ENCODE assay signal across 8 mouse cellular contexts in the genomic region with DNA sequence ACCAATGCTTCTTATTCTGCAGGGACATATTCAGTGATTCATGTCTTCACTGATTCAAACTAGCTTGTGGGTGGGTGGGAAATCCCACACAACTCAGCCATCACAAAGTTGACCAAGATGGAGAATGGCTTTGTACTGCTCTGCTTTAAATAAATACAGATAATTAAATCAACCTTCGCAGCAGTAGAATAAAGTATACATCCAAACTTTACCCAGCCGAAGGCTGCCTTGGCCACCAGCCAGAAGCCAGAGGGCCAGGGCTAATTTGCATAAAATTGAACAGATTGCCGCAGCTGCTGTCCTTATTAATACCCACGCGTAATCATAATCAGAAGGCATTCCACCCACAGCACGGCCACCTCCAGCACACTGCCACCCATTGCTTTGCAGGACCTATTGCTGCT.
A peak's percentile ranks its signal among the peaks of the same experiment; 100 is the strongest.
DNase-seq lines count a peak whose midpoint lies in the region; ATAC-seq and TF ChIP-seq lines count a peak whose summit lies in the region.

No protein-coding gene starts in this region.

- H3K27me3 ChIP-seq in embryonic facial prominence, embryonic 13.5 days, result peaks cover 22% of the 10 kb centered on the region
- no peaks in the 10 kb centered on the region for H3K27me3 ChIP-seq in hindbrain, embryonic 15.5 days
- H3K27me3 ChIP-seq in stomach, embryonic 16.5 days (ENCODE audit: control insufficient read depth, insufficient read depth, low read length), result no peaks in the 10 kb centered on the region
- H3K27me3 ChIP-seq in thymus, adult 2 months (ENCODE audit: control insufficient read depth, insufficient read depth, low read length), result no peaks in the 10 kb centered on the region

- H3K9ac ChIP-seq in embryonic facial prominence, embryonic 13.5 days, result no peak overlapping the region
- H3K9ac ChIP-seq in hindbrain, embryonic 15.5 days, result no peak overlapping the region
- no peak overlapping the region for H3K9ac ChIP-seq in stomach, embryonic 16.5 days (ENCODE audit: low read length)

- no peak for ATAC-seq in embryonic facial prominence, embryonic 13.5 days (ENCODE audit: insufficient number of reproducible peaks, insufficient read depth, low FRiP score, low TSS enrichment, low read depth)
- peak; percentile 82 for ATAC-seq in hindbrain, embryonic 15.5 days (ENCODE audit: low FRiP score, low read depth)
- 0 out of 2 replicates have a peak, but pooled peaks have one; percentile 39 for ATAC-seq in stomach, embryonic 16.5 days (ENCODE audit: insufficient read depth, low FRiP score)

- DNase-seq in kidney, postnatal 14 days, result peak; percentile 5
- DNase-seq in kidney, adult 9 months, result no peak
- peak; percentile 80 for DNase-seq in left cerebral cortex, postnatal 4 days
- no peak for DNase-seq in adrenal gland, adult 18-20 months (ENCODE audit: low spot score in 2 of 2)
- no peak for DNase-seq in thymus, adult 2 months

- no peak for TF ChIP-seq POLR2A in thymus, adult 2 months (IDR thresholded peaks at IDR 0.05; ENCODE audit: control insufficient read depth, extremely low read depth, insufficient read depth, low read length, poor library complexity)

- intact Hi-C loops in left cerebral cortex, postnatal 4 days (cut with DNase I), result no loop called here

- WGBS in embryonic facial prominence, embryonic 13.5 days, result 27% methylated on average over 6 of the region's 6 CpGs
- WGBS in hindbrain, embryonic 15.5 days, result 17% methylated on average over 6 of the region's 6 CpGs
- 39% methylated on average over 6 of the region's 6 CpGs for WGBS in stomach, embryonic 16.5 days
- 92% methylated on average over 6 of the region's 6 CpGs for WGBS in thymus, adult 2 months

- H3K4me3 ChIP-seq in embryonic facial prominence, embryonic 13.5 days, result no peak overlapping the region
- peak overlapping the region; percentile 18 for H3K4me3 ChIP-seq in hindbrain, embryonic 15.5 days
- peak overlapping the region; percentile 3; the same call in 1 of the 2 replicates for H3K4me3 ChIP-seq in stomach, embryonic 16.5 days (replicated peaks; ENCODE audit: low read length)
- no peak overlapping the region for H3K4me3 ChIP-seq in thymus, adult 2 months (ENCODE audit: control insufficient read depth, insufficient read depth, low read length)

- no peak overlapping the region for H3K27ac ChIP-seq in embryonic facial prominence, embryonic 13.5 days
- peak overlapping the region; percentile 23; the same call in 1 of the 2 replicates for H3K27ac ChIP-seq in hindbrain, embryonic 15.5 days (replicated peaks)
- H3K27ac ChIP-seq in stomach, embryonic 16.5 days (ENCODE audit: low read length), result peak overlapping the region; percentile 43; the same call in 1 of the 2 replicates
- no peak overlapping the region for H3K27ac ChIP-seq in thymus, adult 2 months (ENCODE audit: control insufficient read depth, insufficient read depth, low read length)

- peaks cover 17% of the 10 kb centered on the region for H3K4me1 ChIP-seq in embryonic facial prominence, embryonic 13.5 days
- H3K4me1 ChIP-seq in hindbrain, embryonic 15.5 days (replicated peaks), result peaks cover 17% of the 10 kb centered on the region; the same call in 1 of the 2 replicates
- H3K4me1 ChIP-seq in stomach, embryonic 16.5 days (ENCODE audit: control insufficient read depth, insufficient read depth, low read length), result no peaks in the 10 kb centered on the region
- H3K4me1 ChIP-seq in thymus, adult 2 months (replicated peaks; ENCODE audit: control insufficient read depth, insufficient read depth, low read length), result no peaks in the 10 kb centered on the region

- TF ChIP-seq CTCF in thymus, adult 2 months (IDR thresholded peaks at IDR 0.05; ENCODE audit: borderline replicate concordance, control insufficient read depth, extremely low read depth, insufficient read depth, low read length, poor library complexity), result no peak

- no peaks in the 10 kb centered on the region for H3K9me3 ChIP-seq in embryonic facial prominence, embryonic 13.5 days
- H3K9me3 ChIP-seq in hindbrain, embryonic 15.5 days, result no peaks in the 10 kb centered on the region
- H3K9me3 ChIP-seq in stomach, embryonic 16.5 days (replicated peaks; ENCODE audit: control insufficient read depth, low read length), result no peaks in the 10 kb centered on the region

- no peaks in the 10 kb centered on the region for H3K36me3 ChIP-seq in embryonic facial prominence, embryonic 13.5 days
- no peaks in the 10 kb centered on the region for H3K36me3 ChIP-seq in hindbrain, embryonic 15.5 days
- no peaks in the 10 kb centered on the region for H3K36me3 ChIP-seq in stomach, embryonic 16.5 days (ENCODE audit: control insufficient read depth, insufficient read depth, low read length)
- no peaks in the 10 kb centered on the region for H3K36me3 ChIP-seq in thymus, adult 2 months (ENCODE audit: control insufficient read depth, insufficient read depth, low read length)

- H3K4me2 ChIP-seq in embryonic facial prominence, embryonic 13.5 days, result peak overlapping the region; percentile 28
- peak overlapping the region; percentile 46 for H3K4me2 ChIP-seq in hindbrain, embryonic 15.5 days
- peak overlapping the region; percentile 42 for H3K4me2 ChIP-seq in stomach, embryonic 16.5 days (ENCODE audit: low read depth, low read length)

Comparison
In these comparisons a context has a peak if more than half of its experiments do, and no peak if none do; other contexts are left out.
1. DNase-seq: peak in kidney, postnatal 14 days (single experiment) and left cerebral cortex, postnatal 4 days (single experiment); none in kidney, adult 9 months (single experiment), adrenal gland, adult 18-20 months (0 of 2) and thymus, adult 2 months (single experiment).
2. H3K27ac ChIP-seq: peak in hindbrain, embryonic 15.5 days (single experiment) and stomach, embryonic 16.5 days (single experiment); none in embryonic facial prominence, embryonic 13.5 days (single experiment) and thymus, adult 2 months (single experiment).
3. H3K4me3 ChIP-seq: peak in hindbrain, embryonic 15.5 days (single experiment) and stomach, embryonic 16.5 days (single experiment); none in embryonic facial prominence, embryonic 13.5 days (single experiment) and thymus, adult 2 months (single experiment).
4. Peak in every context shown above with its lines, with median percentiles within 50 percentile points of each other: H3K4me2 ChIP-seq.